Mouse (Mus musculus): ENCODE measurements at regions not wholly inside any gene's neighbourhood (a gene's known extent, or its start where the extent isn't known, plus 50 kb on each side); places are given as distances from the start of the nearest gene placed in this dataset.

- TF ChIP-seq POLR2A (IDR thresholded peaks at IDR 0.05; ENCODE audit: extremely low read depth, insufficient read depth, low read length) (no peak), CTCF (IDR thresholded peaks at IDR 0.05; ENCODE audit: extremely low read depth, insufficient read depth, low read length) (no peak)
Measured at GRCm38 (mm10) chr12:77943960-77944359, 250.1 kb upstream of the Gm6657 start.
